Mouse (Mus musculus) embryo, embryonic 10 days (tissue): ENCODE data around the gene Ttc9c.

ENCODE experiments used
- DNase-seq: peaks from one replicate; pipeline ENCODE4 v3.0.0-alpha.2; 2015; ENCODE audit warnings: low spot score

Gene Ttc9c

DNA sequence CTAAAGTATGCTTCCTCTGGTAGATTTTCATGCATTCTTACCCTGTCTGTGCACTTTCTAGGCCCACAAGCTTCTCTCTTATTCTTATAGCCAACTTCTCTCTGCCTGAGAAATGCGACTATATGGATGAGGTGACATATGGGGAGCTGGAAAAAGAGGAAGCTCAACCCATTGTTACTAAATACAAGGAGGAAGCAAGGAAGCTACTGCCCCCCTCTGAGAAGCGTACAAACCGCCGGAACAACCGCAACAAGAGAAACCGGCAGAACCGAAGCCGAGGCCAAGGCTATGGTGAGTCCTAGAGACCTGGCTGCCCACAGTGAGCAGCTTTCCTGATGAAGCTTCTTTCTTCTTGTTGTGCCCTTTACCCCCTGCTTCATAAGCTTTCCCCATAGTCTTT, 10.5 kb upstream of the Ttc9c start, which contains the start of gene AC129217.1:
Gene AC129217.1, plus strand, starts transcription at position 114 of the 400 bp plus-strand sequence.
- DNase-seq = no peak

DNA sequence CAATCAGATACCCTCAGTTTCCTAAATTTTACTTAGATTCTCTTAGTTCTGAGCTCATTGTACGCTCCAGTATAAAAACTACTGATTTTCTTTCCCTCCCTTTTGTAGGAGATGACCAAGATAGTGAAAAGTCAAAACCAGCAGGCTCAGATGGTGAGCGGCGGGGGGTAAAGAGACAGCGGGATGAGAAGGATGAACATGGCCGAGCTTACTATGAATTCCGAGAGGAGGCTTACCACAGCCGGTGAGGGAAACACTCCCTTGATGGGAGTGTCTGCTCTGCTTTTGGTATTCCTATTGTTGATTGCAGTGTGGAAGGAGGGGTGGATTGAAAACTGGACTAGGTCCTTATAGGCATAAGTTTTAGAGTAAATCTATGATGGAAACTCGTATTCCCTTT, 3.6 kb upstream of the Ttc9c start:
- no peak for DNase-seq

DNA sequence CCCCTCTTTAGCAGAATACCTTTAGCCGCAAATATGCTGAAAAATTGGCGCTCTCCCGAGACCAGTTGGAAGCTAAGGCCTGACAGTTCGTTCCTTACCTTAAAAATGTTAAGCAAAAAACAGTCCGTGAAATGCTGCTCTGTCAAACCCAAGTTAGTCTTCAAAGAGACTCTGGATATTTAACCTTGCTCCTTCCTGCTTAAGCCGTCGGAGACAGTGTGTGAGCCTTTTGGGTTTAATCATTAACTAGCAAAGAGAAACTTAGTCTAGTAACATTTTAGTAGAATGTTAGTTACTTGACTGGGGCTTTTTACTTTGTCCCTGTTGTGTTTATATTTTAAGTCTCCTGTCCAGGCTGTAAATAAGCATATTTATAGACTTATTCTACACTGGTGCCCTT, 2.0 kb upstream of the Ttc9c start:
- DNase-seq = no peak

DNA sequence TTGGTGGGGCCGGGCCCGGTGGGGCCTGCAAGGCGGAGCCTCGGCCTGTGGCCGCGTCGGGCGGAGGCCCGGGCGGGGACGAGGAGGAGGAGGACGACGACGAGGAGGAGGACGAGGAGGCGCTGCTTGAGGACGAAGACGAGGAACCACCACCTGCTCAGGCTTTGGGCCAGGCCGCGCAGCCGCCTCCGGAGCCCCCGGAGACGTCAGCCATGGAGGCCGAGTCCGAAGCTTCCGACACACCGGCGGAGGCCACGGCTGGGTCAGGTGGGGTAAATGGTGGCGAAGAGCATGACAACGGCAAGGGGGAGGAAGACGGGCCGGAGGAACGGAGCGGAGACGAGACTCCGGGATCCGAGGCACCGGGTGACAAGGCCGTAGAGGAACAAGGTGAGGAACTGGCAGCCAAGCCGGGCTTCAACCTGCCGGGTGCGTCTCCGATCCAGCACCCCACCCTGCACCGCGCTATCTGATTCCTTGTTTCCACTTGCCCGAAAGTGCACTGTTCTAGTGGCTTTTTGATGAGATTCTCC, 1.4 kb upstream of the Ttc9c start:
- no peak for DNase-seq

DNA sequence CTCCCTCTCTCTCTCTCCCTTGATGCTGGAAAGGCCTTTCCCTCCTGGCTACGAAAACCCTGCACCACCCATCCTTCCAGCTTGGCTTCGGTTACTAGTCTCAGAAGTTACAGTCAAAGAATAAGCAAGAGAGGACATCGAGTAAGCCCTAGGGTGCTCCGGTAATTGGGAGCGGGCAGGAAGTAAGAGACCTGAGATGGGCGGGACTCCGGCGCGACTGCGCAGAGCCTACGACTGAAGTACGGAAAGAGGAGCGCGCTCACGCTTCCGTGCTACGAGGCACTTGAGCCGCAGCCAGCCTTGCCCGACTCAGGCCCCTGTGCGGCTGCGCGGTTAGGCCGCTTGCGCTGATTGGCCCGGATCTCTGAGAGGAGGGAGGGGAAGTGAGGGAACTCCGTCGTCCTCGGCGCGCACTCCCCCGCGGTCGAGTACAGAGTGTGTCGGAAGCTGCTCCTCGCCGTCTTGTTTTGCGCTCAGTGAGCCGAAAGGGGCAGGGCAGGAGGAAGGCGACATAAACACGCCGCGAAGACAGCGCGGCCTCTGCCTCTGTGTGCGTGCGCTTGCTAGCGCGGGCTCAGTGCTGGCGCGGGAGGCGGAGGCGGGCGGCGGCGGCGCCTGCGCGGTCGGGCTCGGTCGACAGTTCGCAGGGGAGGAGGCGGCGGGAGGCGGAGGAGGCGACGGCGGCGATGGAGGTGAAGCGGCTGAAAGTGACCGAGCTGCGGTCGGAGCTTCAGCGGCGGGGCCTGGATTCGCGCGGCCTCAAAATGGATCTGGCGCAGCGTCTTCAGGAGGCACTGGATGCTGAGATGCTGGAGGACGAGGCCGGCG, 677 bp upstream of the Ttc9c start, which contains the start of gene Hnrnpul2:
Gene Hnrnpul2, plus strand, starts transcription at position 415 of the 828 bp plus-strand sequence.
- DNase-seq = peak; percentile 99

DNA sequence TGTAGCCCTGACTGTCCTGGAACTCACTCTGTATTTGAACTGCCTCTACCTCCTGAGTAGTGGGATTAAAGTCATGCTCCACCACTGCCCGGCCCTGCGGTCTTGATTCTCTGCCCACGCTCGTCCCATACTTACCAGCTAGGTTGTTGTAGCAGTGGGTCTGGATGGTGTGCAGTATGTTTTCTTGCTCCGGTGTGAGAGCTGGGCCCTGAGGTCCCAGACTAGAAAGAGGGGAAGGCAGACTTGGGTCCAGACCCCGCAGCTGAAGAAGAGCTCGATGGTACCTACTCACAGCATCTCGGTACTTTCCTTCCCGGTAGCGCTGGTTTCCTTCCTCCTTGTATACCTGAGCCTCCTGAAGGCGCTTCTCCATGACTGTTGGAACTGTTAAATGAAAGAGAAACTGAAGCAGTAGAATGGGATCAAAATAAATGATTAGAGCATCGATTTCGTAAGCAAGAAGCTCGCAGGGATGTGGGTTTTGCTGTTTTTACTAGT, 783 bp downstream of the Ttc9c start:
- no peak for DNase-seq

DNA sequence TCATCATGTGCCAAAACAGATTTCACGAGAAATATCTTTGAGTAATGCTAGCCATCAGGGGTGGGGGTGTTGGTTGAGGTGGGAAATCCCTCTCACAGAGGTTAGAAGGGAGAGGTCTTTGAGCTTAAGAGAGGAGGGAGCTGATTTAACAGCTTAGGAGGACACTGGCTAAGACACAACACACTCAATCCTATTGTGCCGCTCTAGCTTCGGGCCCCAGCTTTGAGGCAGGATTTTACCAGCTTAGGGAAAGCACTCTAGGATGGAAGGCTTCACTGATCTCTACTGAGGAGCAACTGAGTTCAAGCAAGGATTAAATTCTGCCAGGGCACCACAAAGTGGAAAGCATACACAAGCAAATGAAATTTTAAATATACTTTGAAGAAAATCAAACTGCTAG, 2.1 kb downstream of the Ttc9c start:
- no peak for DNase-seq

DNA sequence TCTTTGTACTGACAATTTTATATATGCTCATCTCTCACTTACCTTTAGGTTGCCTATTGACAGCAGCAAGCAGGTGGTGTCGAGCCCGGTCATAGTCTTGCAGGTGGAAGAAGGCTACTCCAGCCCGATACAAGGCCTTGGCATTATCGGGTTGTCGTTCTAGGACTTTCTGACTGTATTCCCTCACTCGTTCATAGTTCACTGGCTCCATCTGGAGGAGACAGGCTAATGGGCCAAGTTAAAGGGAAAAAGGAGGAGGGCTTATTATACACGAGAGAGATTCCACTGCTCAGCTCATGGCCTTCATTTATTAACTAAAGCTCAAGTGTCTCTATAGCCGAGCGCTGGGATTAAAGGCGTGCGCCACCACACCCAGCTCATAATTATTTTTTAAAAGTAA, 3.3 kb downstream of the Ttc9c start:
- no peak for DNase-seq

DNA sequence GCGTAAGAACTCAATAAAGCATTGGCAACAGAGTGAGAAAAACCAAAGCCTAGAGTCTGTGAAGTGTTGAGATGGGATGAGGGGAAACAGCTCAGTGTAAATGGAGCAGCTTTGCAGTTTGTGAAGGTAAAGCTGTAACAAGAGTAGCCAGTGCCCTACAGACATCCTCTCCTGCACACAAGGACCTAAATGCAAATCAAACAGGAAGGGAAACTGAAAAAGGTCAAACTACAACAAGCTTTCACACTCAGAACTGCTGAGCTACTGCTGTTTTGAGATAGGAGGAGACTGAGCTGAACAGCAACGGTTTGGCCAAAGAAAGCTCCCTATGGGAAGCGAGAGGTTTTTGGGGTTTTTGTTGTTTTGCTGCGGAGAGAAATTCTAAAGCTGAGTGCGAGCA, 12.3 kb downstream of the Ttc9c start:
- DNase-seq = no peak

DNA sequence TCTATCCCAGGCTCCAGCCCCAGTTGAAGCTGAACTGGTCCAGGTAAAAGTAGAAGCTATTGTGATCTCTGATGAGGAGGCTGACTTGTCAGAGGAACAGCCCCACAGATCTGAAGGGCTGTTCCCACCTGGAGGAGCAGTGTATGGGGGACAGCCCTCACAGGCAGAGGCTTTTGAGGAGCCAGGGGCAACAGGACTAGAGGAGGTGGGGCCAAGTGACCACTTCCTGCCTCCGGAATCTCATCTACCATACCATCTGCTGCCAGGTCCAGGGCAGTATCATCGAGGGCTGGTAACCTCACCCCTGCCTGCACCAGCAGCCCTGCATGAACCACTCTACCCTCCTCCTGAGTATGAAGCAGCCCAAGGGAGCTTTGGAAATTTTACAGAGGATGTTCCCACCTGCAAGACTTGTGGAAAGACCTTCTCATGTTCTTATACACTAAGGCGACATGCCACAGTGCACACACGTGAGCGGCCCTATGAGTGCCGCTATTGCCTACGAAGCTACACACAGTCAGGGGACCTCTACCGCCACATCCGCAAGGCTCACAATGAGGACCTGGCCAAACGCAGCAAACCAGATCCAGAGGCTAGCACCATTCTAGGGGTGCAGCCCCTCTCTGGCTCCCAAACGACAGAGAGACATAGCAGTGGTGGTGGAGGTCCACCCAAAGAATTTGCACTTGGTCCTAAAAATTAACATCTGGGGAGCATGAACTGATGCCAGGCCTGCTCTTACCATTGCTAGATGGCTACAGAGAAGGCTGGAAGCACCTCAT, 15.1 kb downstream of the Ttc9c start:
- DNase-seq = no peak

DNA sequence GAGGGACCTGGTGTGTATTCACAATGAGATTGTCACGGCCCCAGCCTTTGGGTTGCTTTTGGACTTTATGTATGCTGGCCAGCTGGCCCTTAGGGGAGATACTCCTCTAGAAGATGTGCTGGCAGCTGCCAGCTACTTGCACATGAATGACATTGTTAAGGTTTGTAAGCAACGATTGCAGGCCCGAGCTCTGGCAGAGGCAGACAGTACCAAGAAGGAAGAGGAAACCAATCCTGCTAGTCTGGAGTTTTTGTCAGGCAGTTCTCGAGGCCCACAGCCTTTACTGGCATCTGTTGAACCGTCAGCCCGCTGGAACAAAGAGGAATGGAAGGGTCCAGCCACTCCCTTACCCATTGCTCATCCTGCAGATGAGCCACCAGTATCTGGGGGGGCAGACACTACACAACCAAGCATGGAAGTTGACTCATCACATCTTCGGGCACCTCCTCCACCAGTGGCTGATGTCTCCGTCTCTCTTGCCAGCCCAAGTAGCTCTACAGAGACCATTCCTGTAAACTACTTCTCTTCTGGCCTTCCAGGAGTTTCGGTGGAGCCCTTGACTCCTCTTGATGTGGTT, 15.8 kb downstream of the Ttc9c start:
- DNase-seq = no peak

DNA sequence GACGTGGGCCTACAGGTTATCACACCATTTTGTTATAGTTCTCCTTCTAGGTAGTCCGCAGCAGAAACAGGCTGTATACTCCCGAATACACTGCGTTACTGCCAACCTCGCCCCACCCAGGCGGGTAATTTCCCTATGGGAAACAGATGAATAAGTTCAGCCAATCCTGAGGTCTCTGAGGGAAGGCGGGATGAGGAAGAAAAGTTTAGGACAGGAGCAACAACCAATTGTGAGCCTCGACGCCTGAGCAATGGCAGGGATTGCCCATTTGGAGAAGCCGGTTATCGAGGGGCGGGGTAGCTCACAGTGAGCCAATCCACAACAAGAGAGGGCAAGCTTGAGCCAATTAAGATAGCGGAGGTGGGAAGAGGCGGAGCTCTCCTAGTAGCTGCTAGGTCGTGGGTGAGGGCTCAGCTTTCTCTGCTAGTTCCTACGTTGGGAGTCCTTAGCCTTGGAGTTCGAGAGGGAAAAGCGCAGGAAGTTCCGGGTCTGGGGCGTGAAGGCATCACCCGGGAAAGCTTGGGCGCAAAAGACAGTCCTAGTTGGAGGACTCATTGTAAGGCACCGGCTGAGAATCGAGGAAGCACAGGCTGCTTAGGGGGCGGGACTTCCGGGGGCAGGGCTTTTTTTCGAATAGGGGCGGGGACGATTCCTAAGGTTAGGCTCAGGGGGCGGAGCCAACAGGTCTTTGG, 16.9 kb downstream of the Ttc9c start, which contains the start of gene Zbtb3:
Gene Zbtb3, plus strand, starts transcription at position 426 of the 692 bp plus-strand sequence.
- DNase-seq = peak; percentile 97

DNA sequence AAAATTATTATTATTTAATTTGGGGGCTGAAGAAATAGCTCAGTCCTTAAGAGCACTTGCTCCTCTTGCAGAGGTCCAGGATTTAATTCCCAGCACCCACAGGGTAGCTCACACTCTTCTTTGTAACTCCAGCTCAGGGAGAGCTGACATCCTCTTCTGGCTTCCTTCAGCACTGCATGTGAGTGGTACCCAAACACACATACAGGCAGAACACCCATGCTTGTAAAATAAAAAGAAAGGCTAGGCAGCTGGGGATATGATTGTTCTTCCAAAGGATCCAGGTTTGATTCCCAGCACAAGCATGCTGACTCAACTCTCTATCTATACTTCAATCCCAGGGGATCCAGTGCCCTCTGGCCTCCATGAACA, 20.2 kb downstream of the Ttc9c start:
- DNase-seq = no peak

DNA sequence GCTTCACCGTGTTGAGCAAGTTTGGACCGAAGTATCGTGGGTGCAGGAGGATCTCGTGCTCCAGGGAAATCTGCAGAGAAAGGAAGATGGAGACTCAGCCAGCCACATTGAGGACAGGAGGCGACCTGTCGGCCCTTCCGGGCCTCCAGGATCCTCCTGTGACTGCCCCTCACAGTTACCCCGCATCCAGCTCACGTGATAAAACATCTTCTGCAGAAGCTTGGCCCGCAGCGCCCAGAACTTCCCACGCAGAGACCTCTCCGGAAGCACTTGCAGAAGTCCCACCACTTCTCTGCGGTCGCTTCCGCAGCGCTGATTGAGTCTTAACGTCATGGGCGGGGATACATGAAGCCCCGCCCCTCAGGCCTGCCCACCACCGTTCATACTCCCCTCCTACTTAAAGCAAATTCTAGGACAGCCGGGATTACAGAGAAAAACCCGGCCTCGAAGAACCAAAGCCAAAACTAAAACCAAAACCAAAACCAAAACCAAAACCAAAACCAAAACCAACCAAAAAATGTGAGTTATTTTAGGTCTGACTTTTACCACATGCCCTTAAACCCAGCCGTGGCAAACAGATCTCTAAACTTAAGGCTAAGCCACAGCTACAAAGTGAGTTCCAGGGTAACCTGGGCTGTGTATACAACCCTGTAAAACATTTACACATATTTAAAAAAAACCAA, 20.7 kb downstream of the Ttc9c start, which contains the start of gene Polr2g:
Gene Polr2g, minus strand, starts transcription at position 314 of the 683 bp plus-strand sequence.
- DNase-seq = peak; percentile 93

DNA sequence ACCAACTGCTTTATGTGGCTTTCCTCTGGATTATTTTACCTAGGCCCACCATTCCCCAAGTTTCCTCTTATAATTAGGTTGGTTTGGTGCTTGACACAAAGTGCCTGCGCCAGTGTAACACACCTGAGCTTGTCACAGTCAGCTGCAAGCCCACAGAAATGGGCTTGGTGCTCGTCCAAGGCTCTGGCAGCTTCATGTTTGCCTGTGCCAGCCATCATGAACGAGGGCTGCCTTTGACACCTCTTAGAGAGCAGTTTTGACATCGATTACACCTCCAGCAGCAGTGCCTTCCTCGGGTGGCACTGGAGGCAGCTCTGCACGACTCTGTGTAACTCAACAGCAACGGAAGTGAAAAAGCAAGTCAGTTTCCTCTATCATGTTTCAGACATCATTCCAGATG, 29.0 kb downstream of the Ttc9c start:
- DNase-seq = no peak

DNA sequence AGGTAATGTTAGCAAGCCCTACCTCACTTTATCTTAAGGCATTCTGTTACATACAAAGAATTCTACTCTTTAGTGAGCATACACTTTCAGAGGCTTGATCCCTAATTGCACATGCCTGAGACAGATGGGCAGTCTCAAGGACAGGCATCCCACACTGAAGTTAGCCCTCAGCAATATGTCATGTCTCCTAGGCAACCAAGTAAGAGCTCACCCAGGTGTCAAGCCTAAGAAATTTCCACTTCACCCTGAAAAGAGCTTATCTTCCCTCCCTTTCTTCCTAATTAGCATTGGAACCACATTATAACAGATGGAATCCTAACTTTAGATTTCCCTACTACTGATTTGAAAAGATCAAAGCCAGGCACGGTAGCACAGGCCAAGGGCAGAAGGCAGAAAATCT, 30.0 kb downstream of the Ttc9c start:
- no peak for DNase-seq

DNA sequence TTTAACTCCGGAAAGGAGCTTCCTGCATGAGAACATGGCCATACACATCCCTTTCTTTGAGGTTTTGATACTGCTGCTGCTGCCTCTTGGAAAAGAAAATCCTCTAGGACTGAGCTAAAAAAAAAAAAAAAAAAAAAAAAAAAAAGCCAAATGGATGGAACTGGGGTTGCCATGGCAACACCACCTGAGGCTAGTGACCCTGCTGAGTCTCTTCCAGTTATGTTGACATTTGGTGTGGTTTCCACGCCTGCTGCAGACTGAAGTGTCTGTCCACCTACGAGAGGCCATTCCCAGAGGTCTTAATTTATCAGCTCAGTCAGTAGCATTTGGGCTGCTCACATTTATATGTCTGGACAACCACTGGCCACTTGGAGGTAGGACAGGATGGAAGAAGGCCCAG, 30.6 kb downstream of the Ttc9c start:
- DNase-seq = peak; percentile 66

DNA sequence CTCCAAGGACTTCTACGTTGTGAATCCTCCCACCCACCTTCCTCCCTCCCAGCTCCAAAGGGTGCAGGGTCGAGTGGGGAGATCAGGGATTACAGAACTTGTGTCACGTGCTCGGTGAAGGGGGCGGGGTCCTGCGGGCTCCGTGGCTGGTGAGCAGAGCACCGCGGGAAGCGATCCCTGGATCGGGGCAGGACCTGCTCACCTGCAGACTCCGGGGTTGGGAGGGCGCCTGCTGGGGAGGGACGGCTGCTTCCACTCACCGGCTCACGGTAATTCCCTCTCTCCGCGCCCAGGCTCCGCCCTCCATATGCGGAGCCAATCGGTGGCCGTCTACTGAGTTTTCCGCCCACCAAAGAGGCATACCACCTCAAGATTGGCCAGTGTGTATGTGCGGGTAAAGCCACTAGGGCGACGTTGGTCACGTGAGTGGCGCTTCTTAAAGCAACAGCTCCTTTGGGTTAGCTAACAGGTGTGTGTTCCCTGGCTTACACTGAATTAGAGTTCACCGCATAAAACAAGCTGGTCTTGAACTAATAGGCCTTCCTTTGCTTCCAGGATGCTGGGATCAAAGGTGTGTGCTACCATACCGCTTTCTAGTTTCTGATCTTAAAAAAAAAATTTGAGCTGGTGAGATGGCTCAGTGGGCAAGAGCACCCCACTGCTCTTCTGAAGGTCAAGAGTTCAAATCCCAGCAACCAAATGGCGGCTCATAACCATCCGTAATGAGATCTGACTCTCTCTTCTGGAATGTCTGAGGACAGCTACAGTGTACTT, 32.9 kb downstream of the Ttc9c start, which contains the start of gene Taf6l:
Gene Taf6l, minus strand, starts transcription at position 410 of the 774 bp plus-strand sequence.
- DNase-seq = peak; percentile 97

DNA sequence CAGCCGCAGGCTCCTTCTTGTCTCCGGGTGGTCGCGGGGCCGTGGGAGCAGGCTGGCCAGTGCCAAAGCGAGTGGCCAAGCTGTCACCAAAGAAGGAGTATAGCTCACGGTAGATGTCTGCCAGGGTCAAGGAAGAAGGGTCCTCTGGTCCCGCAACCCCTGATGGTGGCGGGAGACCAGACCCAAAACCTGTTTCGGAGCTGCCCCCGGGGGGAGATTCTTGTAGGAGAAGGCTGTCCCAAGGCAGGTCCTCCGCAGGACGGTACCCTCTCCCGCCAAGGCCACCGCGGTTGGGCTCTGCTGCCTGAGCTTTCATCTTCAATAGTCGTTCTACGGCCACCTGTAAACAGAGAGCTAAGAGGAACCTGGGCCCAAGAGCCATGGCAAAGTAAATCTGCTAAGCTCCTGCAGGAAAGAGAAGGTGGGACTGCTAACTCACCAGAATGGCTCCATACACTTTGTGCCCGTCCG, 44.1 kb downstream of the Ttc9c start:
- DNase-seq = peak; percentile 22
